Mouse (Mus musculus): ENCODE results near the gene Ccdc9. TPM values are rescaled to one million over a fixed set of nuclear protein-coding genes. Genes with fewer than 3 reads are reported as not detected.

The Ccdc9 gene
- polyA plus RNA-seq, 1 experiment from 2014 or later = 31.0 TPM

DNA sequence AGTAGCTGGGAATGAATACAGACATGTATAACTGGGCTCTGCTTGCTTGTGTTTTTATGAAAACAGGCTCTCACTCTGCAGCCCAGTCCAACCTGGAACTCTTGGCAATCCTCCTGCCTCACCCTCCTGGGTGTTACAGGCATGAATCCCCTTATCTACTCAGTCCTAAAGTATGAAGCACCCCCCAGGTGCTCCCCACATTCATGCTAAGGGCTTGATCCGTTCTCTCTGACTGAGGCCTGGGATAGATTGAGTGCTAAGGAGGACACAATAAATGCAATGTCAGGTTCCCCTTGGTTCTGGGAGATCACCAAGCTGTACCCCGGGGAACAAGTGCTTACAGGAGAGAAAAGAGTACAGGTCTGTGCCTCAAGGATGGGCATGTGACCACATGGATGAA is 11.0 kb upstream of the Ccdc9 start:
- Histone ChIP-seq H3K27me3 (ENCODE audit: insufficient read depth, poor library complexity, severe bottlenecking) (no peaks in the 10 kb centered on the region), H3K36me3 (no peaks in the 10 kb centered on the region), H3K4me3 (no peak overlapping the region), H3K4me1 (peaks cover 37% of the 10 kb centered on the region), H3K9me3 (no peaks in the 10 kb centered on the region), H3K27ac (no peak overlapping the region)
- DNase-seq (ENCODE audit: low spot score) = no peak
- 60% methylated on average over 2 of the region's 2 CpGs for WGBS

DNA sequence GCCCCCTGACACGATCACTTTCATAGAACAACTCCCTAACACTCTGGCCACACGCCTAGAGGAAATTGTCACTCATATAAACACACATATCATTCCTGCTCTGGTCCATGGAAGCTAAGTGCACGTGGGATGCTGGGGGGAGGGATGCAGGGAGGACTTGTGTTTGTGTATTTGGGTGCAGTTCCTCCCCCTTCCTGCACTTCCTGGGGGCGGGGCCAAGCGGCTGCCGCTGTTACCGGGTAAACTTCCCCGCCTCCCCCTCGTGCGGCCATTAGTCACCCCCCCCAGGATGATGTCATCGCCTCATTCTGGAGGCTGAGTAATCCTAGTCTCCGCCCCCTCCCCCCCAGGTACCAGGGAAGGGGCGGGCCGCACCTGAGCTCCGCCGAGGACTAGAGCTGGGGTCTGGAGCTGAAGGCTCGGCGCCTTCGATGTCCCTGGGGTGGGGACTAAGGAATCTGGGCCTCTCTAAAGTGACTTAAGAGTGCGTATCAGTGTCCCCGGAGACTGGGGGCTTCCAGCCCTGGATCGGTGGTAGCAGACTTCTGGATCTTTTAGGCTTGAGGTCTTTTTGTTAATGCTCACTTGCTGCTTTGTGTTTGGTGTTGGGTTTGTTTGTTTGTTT is 10.3 kb upstream of the Ccdc9 start:
- under 1% methylated on average over 22 of the region's 22 CpGs for WGBS
- peaks cover 37% of the 10 kb centered on the region for H3K4me1 ChIP-seq

DNA sequence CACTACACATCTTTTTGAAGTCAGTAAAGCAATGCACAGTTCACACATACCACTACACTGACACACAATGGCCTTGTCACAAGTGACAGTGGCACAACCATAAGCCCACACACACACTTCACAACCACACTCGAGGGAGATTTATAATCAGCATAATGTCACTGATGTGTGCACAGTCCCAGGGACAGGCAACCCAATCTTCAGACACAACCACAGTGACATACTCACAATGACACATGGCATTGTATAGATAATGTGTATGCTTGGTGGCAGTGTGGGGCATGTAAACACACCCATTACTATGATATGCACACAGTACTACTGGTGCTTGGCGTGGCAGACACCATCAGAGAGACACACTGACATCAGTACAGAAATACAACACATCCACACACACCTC is 9.6 kb upstream of the Ccdc9 start:
- Histone ChIP-seq H3K36me3 (no peaks in the 10 kb centered on the region), H3K9me3 (no peaks in the 10 kb centered on the region), H3K4me3 (peak overlapping the region; percentile 64; the same call in 1 of the 2 replicates), H3K27me3 (ENCODE audit: insufficient read depth, poor library complexity, severe bottlenecking) (no peaks in the 10 kb centered on the region), H3K27ac (peak overlapping the region; percentile 88; the same call in 1 of the 2 replicates), H3K4me1 (peaks cover 37% of the 10 kb centered on the region)
- no peak for DNase-seq (ENCODE audit: low spot score)
- WGBS = 29% methylated on average over 2 of the region's 2 CpGs

More for the DNA sequence above, 10.3 kb upstream of the Ccdc9 start:
- no peaks in the 10 kb centered on the region for H3K36me3 ChIP-seq
- H3K27ac ChIP-seq = peak overlapping the region; percentile 88
- DNase-seq (ENCODE audit: low spot score) = peak; percentile 96
- H3K4me3 ChIP-seq = peak overlapping the region; percentile 59
- H3K27me3 ChIP-seq (ENCODE audit: insufficient read depth, poor library complexity, severe bottlenecking) = no peaks in the 10 kb centered on the region
- no peaks in the 10 kb centered on the region for H3K9me3 ChIP-seq

DNA sequence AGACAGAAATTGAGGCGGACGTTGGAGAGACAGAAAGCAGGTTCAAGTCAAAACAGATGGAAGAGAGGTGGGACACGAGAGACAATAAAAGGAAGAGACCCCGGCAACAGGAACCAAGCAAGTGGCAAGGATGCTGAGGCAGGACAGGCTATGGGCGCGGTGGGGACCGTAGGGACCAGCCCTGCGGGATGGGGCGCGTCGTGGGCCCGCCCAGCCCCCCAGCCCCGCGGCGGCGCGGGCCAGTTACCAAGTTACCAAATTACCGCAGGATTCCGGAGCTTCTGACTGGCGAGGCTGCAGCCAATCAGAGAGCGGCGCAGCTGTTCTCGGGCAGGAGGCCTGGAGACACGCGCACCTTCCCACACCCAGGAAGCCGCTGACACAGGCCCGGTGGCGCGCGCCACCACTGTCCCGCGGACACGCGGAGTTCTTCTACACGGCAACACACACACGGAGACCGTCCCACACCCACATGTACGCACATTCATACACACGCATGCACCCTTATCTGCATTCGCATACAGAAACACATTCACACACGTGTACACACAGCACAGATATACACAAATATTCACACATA is 8.8 kb upstream of the Ccdc9 start:
- Histone ChIP-seq H3K27ac (peak overlapping the region; percentile 88), H3K4me1 (peaks cover 37% of the 10 kb centered on the region), H3K36me3 (no peaks in the 10 kb centered on the region), H3K27me3 (ENCODE audit: insufficient read depth, poor library complexity, severe bottlenecking) (no peaks in the 10 kb centered on the region), H3K4me3 (peak overlapping the region; percentile 64), H3K9me3 (no peaks in the 10 kb centered on the region)
- peak; percentile 94 for DNase-seq (ENCODE audit: low spot score)
- whole genome bisulfite sequencing = 2% methylated on average over 41 of the region's 41 CpGs

DNA sequence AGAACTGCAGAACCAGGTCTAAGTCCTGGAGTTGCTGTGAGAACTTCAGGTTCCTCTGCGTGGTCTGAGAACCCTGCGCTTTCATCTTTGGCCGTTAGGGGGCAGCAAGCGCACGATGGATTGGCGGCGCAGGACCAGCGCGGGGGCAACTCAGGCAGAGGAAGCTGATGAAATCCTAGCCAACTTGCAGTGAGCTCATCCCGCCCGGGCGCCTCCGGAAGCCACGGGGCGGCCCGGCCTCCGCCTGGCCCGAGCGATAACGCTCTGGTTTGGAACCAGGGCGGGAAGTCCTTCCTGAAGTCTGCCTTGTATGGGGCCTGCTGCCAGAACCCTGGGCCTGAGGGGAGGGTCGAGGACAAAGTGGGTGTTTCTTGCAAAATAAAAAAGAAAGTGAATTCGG is 8.2 kb upstream of the Ccdc9 start:
- no peaks in the 10 kb centered on the region for H3K36me3 ChIP-seq
- H3K4me3 ChIP-seq = peak overlapping the region; percentile 64
- no peaks in the 10 kb centered on the region for H3K9me3 ChIP-seq
- peaks cover 33% of the 10 kb centered on the region for H3K4me1 ChIP-seq
- peak overlapping the region; percentile 88 for H3K27ac ChIP-seq
- WGBS = 0% methylated on average over 23 of the region's 23 CpGs
- DNase-seq (ENCODE audit: low spot score) = peak; percentile 97
- H3K27me3 ChIP-seq (ENCODE audit: insufficient read depth, poor library complexity, severe bottlenecking) = no peaks in the 10 kb centered on the region

DNA sequence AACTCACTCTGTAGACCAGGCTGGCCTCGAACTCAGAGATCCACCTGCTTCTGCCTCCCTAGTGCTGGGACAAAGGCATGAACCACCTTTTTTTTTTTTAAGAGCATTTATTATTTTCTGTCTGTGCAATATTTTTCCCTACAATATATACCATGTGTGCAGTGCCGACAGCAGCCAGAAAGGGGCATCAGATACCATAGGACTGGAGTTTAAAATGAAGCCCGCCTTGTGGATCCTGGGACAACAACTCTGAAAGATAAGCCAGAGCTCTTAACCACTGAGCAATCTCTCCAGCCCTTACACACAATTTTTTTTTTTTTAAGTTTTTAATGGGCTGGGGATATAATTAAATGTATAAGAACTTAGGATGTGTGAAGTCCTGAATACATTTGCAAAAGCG is 7.8 kb upstream of the Ccdc9 start:
- DNase-seq (ENCODE audit: low spot score) = peak; percentile 81
- Histone ChIP-seq H3K27ac (peak overlapping the region; percentile 88), H3K4me1 (peaks cover 28% of the 10 kb centered on the region), H3K4me3 (peak overlapping the region; percentile 64; the same call in 1 of the 2 replicates), H3K27me3 (ENCODE audit: insufficient read depth, poor library complexity, severe bottlenecking) (no peaks in the 10 kb centered on the region), H3K36me3 (no peaks in the 10 kb centered on the region), H3K9me3 (no peaks in the 10 kb centered on the region)
- WGBS = 27% methylated on average over 4 of the region's 4 CpGs

DNA sequence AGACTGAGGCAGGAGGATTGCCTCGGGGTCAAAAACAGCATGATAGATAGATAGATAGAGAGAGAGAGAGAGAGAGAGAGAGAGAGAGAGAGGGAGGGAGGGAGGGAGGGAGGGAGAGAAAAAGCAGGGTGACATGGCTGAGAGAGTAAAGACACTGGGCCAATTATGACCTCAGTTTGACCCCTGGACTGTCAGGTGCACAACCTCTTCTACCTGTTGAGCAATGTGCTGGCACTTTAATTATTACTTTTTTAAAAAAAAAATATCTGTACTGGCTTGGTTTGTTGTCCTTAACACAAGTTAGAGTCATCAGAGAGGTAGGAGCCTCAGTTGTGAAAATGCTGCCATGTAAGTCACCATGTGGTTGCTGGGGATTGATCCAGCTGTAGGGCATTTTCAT is 1.2 kb upstream of the Ccdc9 start:
- H3K27ac ChIP-seq = no peak overlapping the region
- no peaks in the 10 kb centered on the region for H3K27me3 ChIP-seq (ENCODE audit: insufficient read depth, poor library complexity, severe bottlenecking)
- H3K9me3 ChIP-seq = no peaks in the 10 kb centered on the region
- no peak for DNase-seq (ENCODE audit: low spot score)
- 72% methylated on average over 1 of the region's 1 CpGs for WGBS
- peaks cover 11% of the 10 kb centered on the region; the same call in 1 of the 2 replicates for H3K4me1 ChIP-seq
- H3K4me3 ChIP-seq = no peak overlapping the region
- H3K36me3 ChIP-seq = peaks cover 16% of the 10 kb centered on the region

DNA sequence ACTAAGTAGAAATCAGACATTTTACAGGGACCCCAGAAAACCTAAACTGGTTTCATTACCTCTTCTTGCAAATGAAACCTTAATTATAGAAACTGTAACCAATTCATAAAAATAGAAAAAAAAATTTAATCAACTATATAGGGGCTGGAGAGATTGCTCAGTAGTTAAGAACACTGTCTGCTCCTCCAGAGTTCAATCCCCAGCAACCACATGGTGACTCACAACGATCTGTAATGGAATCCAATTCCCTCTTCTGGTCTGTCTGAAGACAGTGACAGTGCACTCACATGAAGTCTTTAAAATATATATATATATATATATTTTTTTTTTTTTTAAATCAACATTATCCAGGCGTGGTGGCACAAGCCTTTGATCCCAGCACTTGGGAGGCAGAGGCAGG is 421 bp upstream of the Ccdc9 start:
- Histone ChIP-seq H3K36me3 (peaks cover 24% of the 10 kb centered on the region), H3K9me3 (no peaks in the 10 kb centered on the region), H3K27ac (peak overlapping the region; percentile 98), H3K4me3 (peak overlapping the region; percentile 71), H3K4me1 (peaks cover 11% of the 10 kb centered on the region; the same call in 1 of the 2 replicates), H3K27me3 (ENCODE audit: insufficient read depth, poor library complexity, severe bottlenecking) (no peaks in the 10 kb centered on the region)
- no peak for DNase-seq (ENCODE audit: low spot score)
- WGBS = 80% methylated on average over 2 of the region's 2 CpGs

DNA sequence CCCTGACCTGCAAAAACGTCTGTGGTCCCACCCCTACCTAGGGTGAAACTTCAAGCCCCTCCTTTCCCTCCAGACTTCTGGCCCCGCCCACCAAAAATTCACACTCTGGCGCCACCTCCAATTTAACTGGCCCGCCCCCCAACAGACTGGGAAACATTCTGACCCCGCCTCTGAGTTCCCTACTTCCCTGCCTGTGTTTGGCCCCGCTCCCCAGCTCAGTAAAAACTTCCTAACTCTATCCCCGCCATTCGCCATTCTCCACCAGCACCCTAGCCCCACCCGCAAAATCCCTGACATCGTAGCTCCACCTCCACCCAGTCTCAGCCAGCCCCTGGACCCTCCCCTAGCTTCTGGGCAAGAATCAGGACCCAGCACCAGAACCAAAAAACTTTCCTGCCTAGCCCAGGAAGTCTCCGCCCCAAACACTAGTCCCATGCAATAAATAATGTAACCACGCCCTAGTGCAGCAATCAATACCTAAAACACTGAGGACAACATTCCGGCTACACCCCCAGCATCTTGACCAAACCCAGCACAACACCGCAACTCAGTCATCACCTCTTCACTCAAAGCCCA is 1.1 kb downstream of the Ccdc9 start:
- Histone ChIP-seq H3K36me3 (peaks cover 38% of the 10 kb centered on the region), H3K9me3 (no peaks in the 10 kb centered on the region), H3K4me1 (peaks cover 11% of the 10 kb centered on the region; the same call in 1 of the 2 replicates), H3K27me3 (ENCODE audit: insufficient read depth, poor library complexity, severe bottlenecking) (no peaks in the 10 kb centered on the region), H3K4me3 (peak overlapping the region; percentile 71), H3K27ac (peak overlapping the region; percentile 98; the same call in 1 of the 2 replicates)
- peak; percentile 83 for DNase-seq (ENCODE audit: low spot score)
- 5% methylated on average over 14 of the region's 14 CpGs for WGBS

DNA sequence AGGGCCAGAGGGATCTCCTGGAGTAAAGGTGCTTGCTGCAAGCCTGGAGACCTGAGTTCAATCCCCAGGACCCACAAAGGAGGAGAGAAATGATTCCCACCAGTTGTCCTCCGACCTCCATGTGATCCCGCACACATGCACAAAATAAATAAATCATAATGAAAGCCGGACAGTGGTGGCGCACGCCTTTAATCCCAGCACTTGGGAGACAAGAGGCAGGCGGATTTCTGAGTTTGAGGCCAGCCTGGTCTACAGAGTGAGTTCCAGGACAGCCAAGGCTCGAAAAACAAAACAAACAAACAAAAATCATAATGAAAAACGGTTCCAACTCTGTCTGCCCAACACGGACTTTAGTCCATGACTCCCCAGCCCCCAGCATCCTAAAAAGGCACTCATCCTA is 1.7 kb downstream of the Ccdc9 start:
- 0 out of 2 replicates have a peak overlapping the region, but pooled peaks have one; percentile 98 for H3K27ac ChIP-seq
- WGBS = 72% methylated on average over 9 of the region's 9 CpGs
- no peaks in the 10 kb centered on the region for H3K9me3 ChIP-seq
- peaks cover 11% of the 10 kb centered on the region; the same call in 1 of the 2 replicates for H3K4me1 ChIP-seq
- no peaks in the 10 kb centered on the region for H3K27me3 ChIP-seq (ENCODE audit: insufficient read depth, poor library complexity, severe bottlenecking)
- peaks cover 44% of the 10 kb centered on the region for H3K36me3 ChIP-seq
- DNase-seq (ENCODE audit: low spot score) = no peak
- H3K4me3 ChIP-seq = peak overlapping the region; percentile 71

DNA sequence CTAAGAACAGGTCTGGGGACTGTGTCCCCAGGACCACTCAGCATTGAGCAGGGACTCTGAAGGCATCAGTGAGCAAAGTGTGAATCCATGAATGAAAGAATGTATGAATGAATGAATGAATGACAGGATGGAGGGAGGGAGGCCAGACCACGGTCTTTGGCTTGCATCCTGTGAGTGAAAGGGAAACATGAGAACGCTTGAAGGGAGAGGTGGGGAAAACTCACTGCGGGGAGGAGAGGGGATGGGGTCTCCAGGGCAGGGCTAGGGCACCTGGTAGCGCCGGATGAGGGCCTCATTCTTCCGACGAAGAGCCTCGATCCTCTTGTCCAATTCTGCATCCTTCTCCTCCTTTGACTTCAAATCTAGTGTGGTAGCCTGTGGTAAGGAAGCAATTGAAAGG is 2.6 kb downstream of the Ccdc9 start:
- Histone ChIP-seq H3K36me3 (peaks cover 50% of the 10 kb centered on the region), H3K27me3 (ENCODE audit: insufficient read depth, poor library complexity, severe bottlenecking) (no peaks in the 10 kb centered on the region)

DNA sequence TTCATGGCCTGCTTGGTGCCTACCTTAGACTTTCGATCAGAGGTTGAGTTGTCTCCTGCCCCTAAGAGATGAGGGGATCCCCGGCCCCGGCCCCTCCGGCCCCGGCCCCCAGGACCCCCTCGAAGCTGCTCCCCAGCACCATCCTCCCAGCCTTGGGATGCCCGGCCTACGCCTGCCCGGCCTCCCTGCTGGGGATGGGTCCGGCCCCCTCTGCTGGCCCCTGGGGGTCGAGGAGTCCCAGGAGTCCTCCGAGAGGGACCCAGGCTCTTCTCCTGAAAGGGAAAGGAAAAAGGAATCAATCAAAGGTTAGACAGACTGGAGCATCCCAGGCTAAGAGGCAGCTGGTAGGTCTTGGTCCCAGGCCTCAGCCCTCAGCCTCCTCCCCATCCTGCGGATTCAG is 4.3 kb downstream of the Ccdc9 start:
- no peak overlapping the region for H3K4me3 ChIP-seq

More for the DNA sequence above, 2.6 kb downstream of the Ccdc9 start:
- Histone ChIP-seq H3K9me3 (no peaks in the 10 kb centered on the region), H3K27ac (no peak overlapping the region), H3K4me1 (peaks cover 11% of the 10 kb centered on the region; the same call in 1 of the 2 replicates), H3K4me3 (no peak overlapping the region)
- 84% methylated on average over 8 of the region's 8 CpGs for WGBS
- no peak for DNase-seq (ENCODE audit: low spot score)

DNA sequence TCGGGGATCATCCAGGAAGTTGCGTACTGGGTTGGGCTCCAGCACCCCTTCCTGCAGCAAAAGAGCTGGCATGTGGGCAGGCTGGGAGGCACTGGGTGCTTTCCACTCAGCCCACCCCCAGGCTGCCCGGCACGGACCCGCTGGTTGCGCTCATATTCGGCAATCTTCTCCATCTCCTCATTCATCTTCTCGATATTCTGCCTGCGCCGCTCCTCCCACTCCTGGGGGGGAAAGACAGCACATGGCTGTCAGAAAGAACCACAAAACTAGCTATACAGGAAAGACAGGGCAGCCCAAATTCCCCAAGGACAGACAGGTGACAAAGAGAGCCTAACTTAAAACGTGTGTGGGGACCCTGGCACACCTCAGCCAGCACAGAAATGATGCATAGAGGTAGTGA is 5.9 kb downstream of the Ccdc9 start:
- Histone ChIP-seq H3K4me1 (peaks cover 11% of the 10 kb centered on the region; the same call in 1 of the 2 replicates), H3K27me3 (ENCODE audit: insufficient read depth, poor library complexity, severe bottlenecking) (no peaks in the 10 kb centered on the region), H3K4me3 (no peak overlapping the region), H3K9me3 (no peaks in the 10 kb centered on the region), H3K36me3 (peaks cover 82% of the 10 kb centered on the region), H3K27ac (no peak overlapping the region)
- no peak for DNase-seq (ENCODE audit: low spot score)
- 90% methylated on average over 11 of the region's 11 CpGs for WGBS

More for the DNA sequence above, 4.3 kb downstream of the Ccdc9 start:
- no peaks in the 10 kb centered on the region for H3K27me3 ChIP-seq (ENCODE audit: insufficient read depth, poor library complexity, severe bottlenecking)
- H3K27ac ChIP-seq = no peak overlapping the region
- DNase-seq (ENCODE audit: low spot score) = no peak
- no peaks in the 10 kb centered on the region for H3K9me3 ChIP-seq
- 92% methylated on average over 13 of the region's 13 CpGs for WGBS
- H3K4me1 ChIP-seq = peaks cover 11% of the 10 kb centered on the region; the same call in 1 of the 2 replicates
- peaks cover 65% of the 10 kb centered on the region for H3K36me3 ChIP-seq

Measured in heart, embryonic 10.5 days (tissue).